Mouse (Mus musculus): ENCODE measurements at regions not wholly inside any gene's neighbourhood (a gene's known extent, or its start where the extent isn't known, plus 50 kb on each side); places are given as distances from the start of the nearest gene placed in this dataset.

DNA sequence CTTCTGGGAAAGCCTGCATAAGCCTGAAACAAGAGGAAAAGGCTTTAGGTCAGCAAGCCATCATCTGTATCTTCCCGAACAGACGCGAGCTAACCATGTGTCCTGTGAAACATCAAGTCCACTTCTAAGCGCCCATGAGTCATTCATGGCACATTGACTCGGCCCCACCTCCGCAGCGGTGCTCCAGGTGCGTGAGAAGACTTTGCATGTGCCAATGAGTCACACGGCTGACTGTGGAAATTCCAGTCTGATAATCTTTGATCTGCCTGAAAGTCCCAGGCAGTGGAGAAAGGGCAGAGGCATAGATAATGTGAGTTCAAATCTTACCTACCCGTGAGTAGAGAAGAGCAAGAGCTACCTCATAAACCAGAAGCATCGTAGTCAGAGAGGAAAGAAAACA, 137.8 kb downstream of the Pfkfb3 start:
- DNase-seq = no peak

- no peak for DNase-seq
These were observed 141.4 kb downstream of the Pfkfb3 start for GRCm38 (mm10) chr2:11412521-11412920.

DNA sequence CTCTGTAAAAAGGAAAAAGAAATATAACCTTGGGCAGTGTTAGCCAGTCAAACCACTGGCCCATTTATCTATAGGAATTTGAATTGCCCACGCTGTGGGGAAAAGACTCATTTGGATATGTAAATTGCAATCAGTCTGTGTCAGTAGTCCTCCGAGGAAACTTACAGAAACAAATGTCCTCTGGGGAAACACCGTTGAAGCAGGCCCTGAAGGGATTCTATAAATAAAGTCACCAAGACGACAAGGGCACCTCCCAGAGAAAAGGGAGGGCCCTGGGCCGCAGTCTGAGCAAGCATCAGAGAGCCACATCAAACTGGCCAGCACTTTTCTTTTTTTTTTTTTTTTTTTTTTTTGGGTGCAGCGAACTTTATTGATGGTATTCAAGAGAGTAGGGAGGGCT, 145.4 kb downstream of the Pfkfb3 start:
- DNase-seq = no peak

- DNase-seq = no peak
These were observed 147.7 kb downstream of the Pfkfb3 start for GRCm38 (mm10) chr2:11406103-11406615.

GRCm38 (mm10) chr2:11402218-11402848, 151.5 kb downstream of the Pfkfb3 start:
- no peak for DNase-seq

DNA sequence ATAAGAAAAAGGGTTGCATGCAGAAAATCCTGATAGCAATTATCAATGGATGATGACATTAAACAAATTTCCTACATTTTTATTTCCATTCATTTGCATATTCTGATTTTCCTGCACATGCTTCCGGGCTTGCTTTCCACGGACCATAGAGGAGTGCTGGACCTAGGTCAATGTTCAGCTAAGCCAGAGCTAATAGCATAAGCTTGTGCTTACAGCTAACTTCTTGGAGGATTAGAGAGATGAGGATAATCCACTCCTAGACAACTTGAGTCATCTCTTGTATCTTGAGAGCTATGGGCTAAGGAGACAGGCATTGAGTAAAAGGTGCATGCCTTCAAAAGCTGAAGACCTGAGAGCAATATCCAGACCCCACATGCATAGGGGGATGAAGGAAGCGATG, 154.5 kb downstream of the Pfkfb3 start:
- DNase-seq = no peak

DNA sequence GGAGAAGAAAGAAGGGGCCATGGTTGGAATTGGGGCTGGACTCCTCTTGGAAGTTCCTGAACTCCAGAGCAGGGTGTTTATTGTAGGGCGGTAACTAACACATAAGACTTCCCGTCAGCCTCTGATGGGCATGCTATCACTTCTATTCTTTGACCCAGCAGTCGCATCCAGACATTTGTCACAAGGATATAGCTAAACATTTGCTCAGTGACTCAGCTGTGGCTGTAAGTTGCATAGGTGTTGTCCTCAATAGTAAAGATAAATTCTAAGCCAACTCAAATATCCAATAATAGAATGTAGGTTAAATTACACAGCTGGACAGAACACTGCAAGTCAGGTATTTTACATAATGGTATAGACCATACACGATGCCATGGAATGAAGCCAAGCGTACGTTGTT, 154.9 kb downstream of the Pfkfb3 start:
- DNase-seq = no peak

DNA sequence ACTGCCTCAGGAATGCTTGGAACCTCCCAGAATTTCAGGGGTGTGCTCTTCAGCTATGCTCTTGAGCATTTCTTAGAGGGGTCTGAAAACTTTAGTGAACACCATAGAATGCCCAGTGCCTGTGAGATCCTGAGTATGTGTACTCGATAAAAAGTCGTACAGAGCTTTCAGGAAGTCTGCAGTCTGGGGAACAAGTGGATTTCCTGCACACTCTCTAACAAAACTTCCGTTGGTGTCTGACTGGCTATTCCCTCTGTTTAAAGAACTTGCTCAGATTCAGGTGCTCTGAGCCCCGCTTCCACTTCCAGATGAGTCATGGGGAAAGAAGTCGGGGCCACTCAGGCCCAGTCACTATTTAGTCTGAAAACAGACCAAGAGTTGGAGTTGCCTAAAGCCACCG, 155.5 kb downstream of the Pfkfb3 start:
- DNase-seq = no peak

DNA sequence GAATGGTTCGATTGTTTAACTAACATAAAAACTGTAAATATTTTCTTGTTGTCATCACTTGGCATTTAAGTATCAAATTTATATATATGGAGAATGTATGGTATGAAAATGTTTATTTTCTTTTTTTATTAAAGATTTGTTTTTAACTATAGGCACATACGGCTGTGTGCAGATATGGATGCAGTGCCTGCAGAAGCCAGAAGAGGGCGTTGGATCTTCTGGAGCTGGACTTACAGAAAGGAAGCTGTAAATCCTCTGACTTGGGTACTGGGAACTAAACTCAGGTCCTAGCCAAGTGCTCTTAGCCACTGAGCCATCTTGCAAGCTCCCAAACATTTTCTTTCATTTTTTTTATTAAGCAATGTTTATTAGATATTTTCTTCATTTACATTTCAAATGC, 157.0 kb downstream of the Pfkfb3 start:
- DNase-seq = no peak

DNA sequence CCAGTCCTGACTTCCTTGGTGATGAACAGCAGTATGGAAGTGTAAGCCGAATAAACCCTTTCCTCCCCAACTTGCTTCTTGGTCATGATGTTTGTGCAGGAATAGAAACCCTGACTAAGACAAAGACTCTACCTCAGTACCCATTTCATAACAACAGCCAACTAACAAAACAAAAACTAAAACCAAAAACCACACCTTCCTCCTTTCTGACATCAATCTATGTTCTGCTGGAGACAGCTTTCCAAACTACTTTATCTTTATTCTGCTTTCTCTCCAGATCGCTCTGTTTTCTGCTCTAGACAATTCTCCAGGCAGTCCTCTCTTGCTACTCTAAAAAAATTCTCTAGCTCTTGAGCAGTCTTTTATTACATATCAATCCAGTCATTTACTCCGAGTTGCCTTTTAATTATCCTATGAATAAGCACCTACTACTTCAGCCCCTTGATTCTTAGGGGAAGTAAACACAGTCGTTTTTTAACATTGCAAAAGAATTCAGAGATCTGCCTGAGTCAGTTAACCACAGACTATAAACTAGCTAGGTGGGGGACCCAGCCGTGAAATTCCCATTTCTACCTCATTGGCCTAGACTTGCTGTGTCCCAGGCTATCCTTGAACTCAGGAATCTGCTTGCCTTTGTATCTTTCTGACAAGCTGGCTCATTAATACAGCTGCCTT, 159.1 kb downstream of the Pfkfb3 start:
- DNase-seq = no peak

DNA sequence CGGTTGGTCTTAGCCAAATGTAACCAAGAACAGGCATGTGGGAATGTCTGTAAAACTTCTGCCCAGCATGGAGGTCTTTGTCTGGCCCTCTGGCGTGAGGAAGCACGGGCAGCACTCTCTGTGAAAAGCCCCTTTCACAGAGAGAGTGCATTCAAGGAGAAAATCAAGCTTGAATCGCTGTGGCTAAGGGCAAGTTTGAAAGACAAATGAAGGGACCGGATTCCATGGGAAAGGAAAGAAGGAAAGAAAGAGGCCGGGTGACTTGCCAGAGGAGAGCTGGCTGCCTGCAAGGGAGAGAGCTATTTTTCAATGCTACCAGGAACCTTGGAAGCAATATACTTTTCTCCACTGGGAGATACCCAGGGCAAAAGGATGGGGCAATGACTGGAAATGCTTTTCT, 162.2 kb downstream of the Pfkfb3 start:
- peak; percentile 7 to 15 for DNase-seq

DNA sequence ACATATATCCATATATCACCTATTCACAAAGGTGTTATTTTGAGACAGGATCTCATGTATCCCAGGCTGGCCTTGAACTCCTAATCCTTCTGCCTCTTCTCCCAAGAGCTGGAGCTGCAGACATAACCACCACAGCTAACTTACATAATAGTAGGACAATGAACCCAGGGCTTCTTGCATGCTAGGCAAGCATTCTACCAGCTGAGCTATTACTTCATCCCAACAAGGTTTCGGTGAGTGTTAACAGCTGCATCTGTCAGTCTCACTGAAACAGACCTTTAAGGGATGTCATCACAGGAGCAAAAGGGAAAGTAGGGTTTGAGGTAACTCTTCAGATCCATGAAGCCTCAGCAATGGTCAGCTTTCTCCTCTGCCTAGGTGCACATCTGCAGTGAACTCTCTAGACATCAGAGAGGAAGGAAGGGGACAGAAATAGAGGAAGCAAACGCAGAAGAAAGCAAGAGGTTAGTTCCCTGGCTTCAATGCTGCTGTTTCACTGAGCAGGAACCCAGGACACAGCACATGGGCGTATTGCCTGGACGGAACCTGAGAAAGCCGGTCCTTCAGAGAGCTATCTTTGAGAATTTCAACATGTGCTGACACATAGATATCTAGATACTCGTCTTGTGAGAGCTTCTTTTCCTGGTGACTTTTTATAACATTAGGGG, 163.1 kb downstream of the Pfkfb3 start:
- no peak for DNase-seq

GRCm38 (mm10) chr2:11387623-11388022, 166.3 kb downstream of the Pfkfb3 start:
- DNase-seq = no peak

GRCm38 (mm10) chr2:11383815-11384214, 170.1 kb downstream of the Pfkfb3 start:
- no peak for DNase-seq

DNA sequence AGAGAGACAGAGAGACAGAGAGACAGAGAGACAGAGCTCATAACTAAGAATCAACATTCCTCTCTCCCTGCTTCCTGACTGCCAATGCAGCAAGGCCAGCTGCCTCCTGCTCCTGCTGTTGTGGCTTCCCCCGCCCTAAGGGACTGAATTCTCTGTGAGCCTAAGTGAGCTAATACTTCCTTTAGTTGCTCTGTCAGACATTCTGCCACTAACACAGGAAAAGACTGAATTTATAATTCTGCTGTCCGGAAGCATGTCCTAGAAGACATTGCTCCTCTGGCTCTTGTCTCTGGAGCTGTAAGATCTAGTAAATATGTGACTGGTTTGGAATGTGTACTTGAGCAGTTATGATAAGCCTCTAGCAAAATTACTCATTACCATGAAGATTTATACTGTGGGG, 176.7 kb downstream of the Pfkfb3 start:
- DNase-seq = no peak

DNA sequence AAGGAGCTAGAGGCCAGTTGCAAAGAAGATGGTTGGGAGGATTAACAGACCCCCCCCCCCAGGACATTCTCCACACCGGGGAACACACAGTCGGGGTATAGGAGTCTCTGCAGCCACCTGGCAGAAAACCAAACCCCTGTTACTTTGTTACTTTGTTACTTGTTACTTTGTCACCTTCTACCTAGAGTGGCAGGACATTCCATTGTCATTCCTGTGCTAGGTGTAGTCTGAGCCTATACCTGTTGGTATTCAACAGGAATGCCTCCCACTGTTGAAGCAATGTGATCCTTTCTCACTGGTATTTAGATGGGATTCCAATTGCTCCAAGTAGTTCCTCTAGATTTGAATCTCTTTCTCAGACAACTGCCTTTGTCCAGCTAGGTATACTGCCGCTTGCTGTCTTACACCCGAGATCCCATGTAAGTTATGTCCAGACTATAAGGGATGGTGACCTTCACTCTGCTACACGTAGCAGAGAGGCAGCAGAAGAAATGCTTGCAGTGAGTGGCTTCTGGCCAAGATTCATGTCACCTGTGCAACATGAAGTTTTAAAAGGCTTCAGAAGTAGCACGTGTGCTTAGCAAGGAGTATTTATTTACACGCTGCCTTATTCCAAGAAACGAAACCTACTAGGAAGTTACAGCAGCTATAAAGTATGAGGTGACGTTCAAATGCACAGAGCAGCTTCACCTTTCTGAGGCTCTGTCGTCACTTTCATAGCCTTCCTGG, 178.0 kb downstream of the Pfkfb3 start:
- no peak for DNase-seq

DNA sequence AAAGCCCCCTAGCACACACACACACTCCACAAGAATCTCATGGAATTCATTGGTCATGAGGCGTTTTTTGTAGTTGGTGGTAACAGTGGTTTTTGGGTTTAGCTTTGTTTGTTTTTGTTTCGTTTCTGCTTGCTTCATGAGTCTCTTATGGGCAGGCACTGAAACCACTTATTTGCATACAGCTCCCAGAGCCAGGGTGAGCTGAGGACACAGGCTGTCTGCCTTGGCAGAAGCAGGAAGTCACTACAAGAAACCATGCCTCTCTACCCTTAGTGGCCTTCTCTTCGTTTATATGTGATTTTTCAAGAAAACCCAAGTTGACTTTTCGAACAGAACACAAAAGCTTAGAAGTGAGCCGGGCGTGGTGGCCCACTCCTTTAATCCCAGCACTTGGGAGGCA, 178.8 kb downstream of the Pfkfb3 start:
- no peak for DNase-seq

DNA sequence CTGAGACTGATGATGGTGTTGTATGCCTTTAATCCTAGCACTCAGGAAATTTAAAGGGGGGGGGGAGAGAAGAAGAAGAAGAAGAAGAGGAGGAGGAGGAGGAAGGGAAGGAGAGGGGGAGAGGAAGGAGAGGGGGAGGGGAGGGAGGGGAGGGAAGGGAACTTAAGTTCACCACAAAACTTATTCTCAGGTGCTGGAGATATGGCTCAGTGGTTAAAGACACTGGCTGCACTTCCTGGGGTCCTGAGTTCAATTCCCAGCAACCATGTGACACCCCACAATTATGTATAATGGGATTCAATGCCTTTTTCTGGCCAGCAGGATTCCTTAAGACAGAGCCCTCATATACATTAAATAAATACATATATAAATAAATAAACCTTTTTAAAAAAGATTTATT, 183.6 kb downstream of the Pfkfb3 start:
- no peak for DNase-seq

DNA sequence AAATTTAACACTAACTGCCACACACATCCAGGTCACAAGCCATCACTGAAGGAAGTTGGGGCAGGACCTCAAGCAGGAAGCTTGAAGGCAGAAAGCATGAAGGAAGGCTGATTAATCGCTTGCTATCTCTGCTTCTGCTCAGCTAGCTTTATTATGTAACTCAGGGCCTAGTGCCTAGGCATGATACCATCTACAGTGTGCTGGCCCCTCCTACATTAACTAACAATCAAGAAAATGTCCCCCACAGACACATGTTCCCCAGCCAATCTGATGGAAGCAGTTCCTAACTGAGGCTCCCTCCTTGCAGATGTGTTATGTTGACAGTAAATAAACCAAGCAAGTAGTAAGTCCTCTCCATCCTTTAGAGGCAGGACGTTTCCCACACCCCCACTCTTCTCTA, 186.6 kb downstream of the Pfkfb3 start:
- DNase-seq = no peak

GRCm38 (mm10) chr2:11365815-11366214, 188.1 kb downstream of the Pfkfb3 start:
- DNase-seq = no peak

DNA sequence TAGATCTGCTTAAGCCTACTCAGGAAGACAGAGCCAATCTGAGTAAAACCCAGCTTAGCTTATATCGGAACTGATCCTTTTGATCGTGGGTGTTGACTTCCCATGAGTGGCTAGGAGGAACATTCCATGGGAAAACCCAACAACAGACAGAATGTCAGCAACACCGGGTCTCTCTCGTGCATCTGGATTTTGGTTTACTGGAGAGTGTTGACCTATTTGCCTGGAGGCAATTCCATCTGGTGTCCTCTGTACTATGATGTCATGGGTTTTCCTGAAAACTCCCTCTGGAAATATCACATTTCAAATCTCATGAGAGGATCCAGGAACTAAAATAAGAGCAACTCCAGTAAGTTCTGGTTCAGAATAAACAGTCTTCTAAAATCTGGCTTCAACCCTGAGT, 188.5 kb downstream of the Pfkfb3 start:
- no peak for DNase-seq

GRCm38 (mm10) chr2:11364111-11364510, 189.8 kb downstream of the Pfkfb3 start:
- DNase-seq = no peak

- no peak for DNase-seq
These were observed 190.8 kb downstream of the Pfkfb3 start for GRCm38 (mm10) chr2:11363061-11363464.

All from layer of hippocampus, postnatal 36 days (tissue).